Mouse (Mus musculus) thymus, postnatal 14 days (tissue): ENCODE results near the gene Gba.
A peak's percentile ranks its signal among the peaks of the same experiment; 100 is the strongest.
"Not testable (repeated sequence)": the region's sequence is repeated elsewhere in the genome, so short reads cannot be mapped to it uniquely, and the experiment has no call there.

Experiments used
- DNase-seq: peaks from one replicate; pipeline ENCODE4 v3.0.0; 2021

Gene Gba

GRCm38 (mm10) chr3:89202253-89203141, at the start of gene Gba:
Gba (plus strand) TSS chr3:89202928.
- peak; percentile 88 for DNase-seq

GRCm38 (mm10) chr3:89156951-89157350, 45.8 kb upstream of the Gba start:
- no peak for DNase-seq

GRCm38 (mm10) chr3:89158651-89159050, 44.1 kb upstream of the Gba start:
- DNase-seq = no peak

GRCm38 (mm10) chr3:89159211-89159610, 43.5 kb upstream of the Gba start:
- peak; percentile 56 for DNase-seq

GRCm38 (mm10) chr3:89159616-89160344, 42.9 kb upstream of the Gba start, which contains the start of gene Hcn3:
Hcn3 (minus strand) TSS chr3:89160196.
- DNase-seq = peak; percentile 87

- DNase-seq = not testable (repeated sequence)
Observed at GRCm38 (mm10) chr3:89161207-89161606, 41.5 kb upstream of the Gba start.

- no peak for DNase-seq
Observed at GRCm38 (mm10) chr3:89161786-89162185, 40.9 kb upstream of the Gba start.

- no peak for DNase-seq
Observed at GRCm38 (mm10) chr3:89163123-89163522, 39.6 kb upstream of the Gba start.

GRCm38 (mm10) chr3:89163643-89164245, 39.0 kb upstream of the Gba start:
- peak; percentile 32 for DNase-seq

- peak; percentile 97 for DNase-seq
Observed at GRCm38 (mm10) chr3:89164506-89165267, 38.0 kb upstream of the Gba start, which contains the start of gene Clk2. Clk2 (plus strand) TSS chr3:89164795.

- no peak for DNase-seq
Observed at GRCm38 (mm10) chr3:89165268-89165870, 37.4 kb upstream of the Gba start.

GRCm38 (mm10) chr3:89166945-89167344, 35.8 kb upstream of the Gba start:
- no peak for DNase-seq

GRCm38 (mm10) chr3:89174844-89175243, 27.9 kb upstream of the Gba start:
- no peak for DNase-seq

GRCm38 (mm10) chr3:89175544-89175943, 27.2 kb upstream of the Gba start:
- DNase-seq = no peak

- no peak for DNase-seq
Observed at GRCm38 (mm10) chr3:89176421-89176820, 26.3 kb upstream of the Gba start.

- peak; percentile 83 for DNase-seq
Observed at GRCm38 (mm10) chr3:89177242-89178106, 25.3 kb upstream of the Gba start, which contains the start of gene Scamp3. Scamp3 (plus strand) TSS chr3:89177473.

- DNase-seq = no peak
Observed at GRCm38 (mm10) chr3:89178107-89178385, 24.7 kb upstream of the Gba start.

- no peak for DNase-seq
Observed at GRCm38 (mm10) chr3:89179056-89179455, 23.7 kb upstream of the Gba start.

GRCm38 (mm10) chr3:89181749-89182500, 20.8 kb upstream of the Gba start:
- no peak for DNase-seq

GRCm38 (mm10) chr3:89182531-89183057, 20.1 kb upstream of the Gba start:
- DNase-seq = no peak
